Mouse (Mus musculus) kidney, embryonic 14.5 days (tissue): ENCODE results near the gene Gm45208. TPM values are rescaled to one million over a fixed set of nuclear protein-coding genes. Genes with fewer than 3 reads are reported as not detected.
"Not testable (repeated sequence)": the region's sequence is repeated elsewhere in the genome, so short reads cannot be mapped to it uniquely, and the experiment has no call there.

Experiments used
- ATAC-seq: fragments of 200-750 bp; cut with Nextera tagmentation; 2 replicates; pipeline ENCODE4 v1.8.0; 2017; ENCODE audit warnings: moderate number of reproducible peaks, mild to moderate bottlenecking, moderate TSS enrichment, moderate library complexity; ENCODE audit not compliant: low FRiP score, low TSS enrichment
- H3K27ac ChIP-seq: fragments of 300-500 bp; sonication (generic); 2 replicates; pipeline ENCODE4 v1.5.1; 2014; ENCODE audit warnings: low read depth, mild to moderate bottlenecking, low read length, moderate library complexity, mixed read lengths
- H3K27me3 ChIP-seq: fragments of 300-500 bp; sonication (generic); 2 replicates; pipeline ENCODE4 v1.6.1; 2014; ENCODE audit warnings: mild to moderate bottlenecking, low read length; ENCODE audit not compliant: control insufficient read depth, insufficient read depth
- H3K36me3 ChIP-seq: fragments of 300-500 bp; sonication (generic); 2 replicates; pipeline ENCODE4 v1.6.1; 2014; ENCODE audit warnings: low read length, mixed read lengths; ENCODE audit not compliant: control insufficient read depth, insufficient read depth
- H3K4me1 ChIP-seq: fragments of 300-500 bp; sonication (generic); 2 replicates; pipeline ENCODE4 v1.6.1; 2014; ENCODE audit warnings: low read length, mixed read lengths; ENCODE audit not compliant: control insufficient read depth, insufficient read depth
- H3K4me2 ChIP-seq: fragments of 300-500 bp; sonication (generic); replicated peaks from 2 replicates; pipeline ENCODE4 v1.6.1; 2014; ENCODE audit warnings: low read depth, mild to moderate bottlenecking, low read length
- H3K4me3 ChIP-seq: fragments of 300-500 bp; sonication (generic); 2 replicates; pipeline ENCODE4 v1.5.1; 2014; ENCODE audit warnings: mild to moderate bottlenecking, low read length
- H3K9ac ChIP-seq: fragments of 300-500 bp; sonication (generic); 2 replicates; pipeline ENCODE4 v1.6.1; 2014; ENCODE audit warnings: low read depth, mild to moderate bottlenecking, low read length, moderate library complexity
- H3K9me3 ChIP-seq: fragments of 300-500 bp; sonication (generic); 2 replicates; pipeline ENCODE4 v1.6.1; 2016; ENCODE audit warnings: low read length; ENCODE audit not compliant: control insufficient read depth
- WGBS: fragments of 180-500 bp; shearing (Covaris S2); extraction: QIAGEN DNeasy Blood & Tissue Kit; methylation state at CpG from one replicate; pipeline ENCODE4 v1.1.7; 2014; 5-methylcytosine and 5-hydroxymethylcytosine counted together
- polyA plus RNA-seq: library from polyadenylated mRNA; unstranded; fragments of >200 nt; fragmentation: Nextera tagmentation; extraction: Ambion mirVana; gene quantifications from 2 replicates; pipeline ENCODE4 v1.2.1, GENCODE M21; 2014

The Gm45208 gene
- polyA plus RNA-seq, 1 experiment from 2014 or later: not detected

DNA sequence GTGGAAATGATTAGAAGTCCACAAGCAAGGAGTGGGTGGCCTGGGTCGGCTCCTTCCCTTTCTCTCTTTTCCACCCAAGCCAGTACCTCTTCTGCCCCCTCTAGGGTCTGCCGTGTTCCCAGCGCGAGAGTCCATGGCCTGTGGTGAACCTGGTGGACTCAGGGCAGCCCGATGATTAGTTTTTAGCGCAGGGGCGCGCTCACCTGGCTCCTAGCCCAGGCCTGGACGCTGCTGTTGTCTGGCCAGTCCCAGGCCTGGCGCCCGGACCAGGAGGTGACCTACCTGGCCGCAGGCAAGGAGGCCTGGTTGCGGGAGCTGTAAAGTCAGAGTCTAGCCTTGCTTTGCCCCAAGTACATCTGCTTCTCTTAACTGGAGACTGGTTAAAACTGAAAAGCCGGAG is 41.2 kb upstream of the Gm45208 start, which contains the start of gene Magix:
Magix (minus strand) TSS at position 388 of the 400 bp plus-strand sequence.
- WGBS: 70% methylated on average over 14 of the region's 14 CpGs
- peak within 1 kb of the TSS; percentile 28; the same call in 1 of the 2 replicates for H3K4me3 ChIP-seq
- H3K4me1 ChIP-seq: no peaks in the 10 kb centered on the region
- no peaks in the 10 kb centered on the region for H3K27me3 ChIP-seq
- ATAC-seq: no peak
- peak within 1 kb of the TSS; percentile 40 for H3K4me2 ChIP-seq
- no peaks in the 10 kb centered on the region for H3K36me3 ChIP-seq
- no peak within 1 kb of the TSS for H3K27ac ChIP-seq
- no peaks in the 10 kb centered on the region for H3K9me3 ChIP-seq
- no peak within 1 kb of the TSS for H3K9ac ChIP-seq

DNA sequence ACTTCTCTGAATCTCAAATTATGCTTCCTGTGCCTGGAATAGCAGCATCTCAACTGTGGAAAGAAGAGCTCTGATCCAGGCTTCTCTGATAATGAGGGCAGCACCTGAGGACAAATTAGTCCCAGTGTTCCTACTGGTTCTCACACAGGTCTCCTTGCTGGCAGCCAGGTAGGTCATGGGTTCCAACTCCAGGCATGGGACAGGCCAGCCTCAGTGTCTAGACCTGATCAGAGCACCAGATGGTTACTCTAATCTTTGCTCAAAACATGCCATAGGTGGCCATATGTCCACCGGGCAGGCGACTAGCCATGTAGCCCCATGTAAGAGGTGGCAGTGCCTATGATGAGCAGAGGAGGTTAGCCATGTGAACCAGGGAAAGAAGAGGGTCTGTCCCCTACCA is 33.7 kb upstream of the Gm45208 start:
- ATAC-seq: no peak
- H3K36me3 ChIP-seq: no peaks in the 10 kb centered on the region
- H3K9me3 ChIP-seq: no peaks in the 10 kb centered on the region
- H3K27ac ChIP-seq: no peak overlapping the region
- no peaks in the 10 kb centered on the region for H3K4me1 ChIP-seq
- H3K27me3 ChIP-seq: no peaks in the 10 kb centered on the region
- H3K4me3 ChIP-seq: no peak overlapping the region
- 95% methylated on average over 2 of the region's 2 CpGs for WGBS
- H3K4me2 ChIP-seq: no peak overlapping the region
- no peak overlapping the region for H3K9ac ChIP-seq

DNA sequence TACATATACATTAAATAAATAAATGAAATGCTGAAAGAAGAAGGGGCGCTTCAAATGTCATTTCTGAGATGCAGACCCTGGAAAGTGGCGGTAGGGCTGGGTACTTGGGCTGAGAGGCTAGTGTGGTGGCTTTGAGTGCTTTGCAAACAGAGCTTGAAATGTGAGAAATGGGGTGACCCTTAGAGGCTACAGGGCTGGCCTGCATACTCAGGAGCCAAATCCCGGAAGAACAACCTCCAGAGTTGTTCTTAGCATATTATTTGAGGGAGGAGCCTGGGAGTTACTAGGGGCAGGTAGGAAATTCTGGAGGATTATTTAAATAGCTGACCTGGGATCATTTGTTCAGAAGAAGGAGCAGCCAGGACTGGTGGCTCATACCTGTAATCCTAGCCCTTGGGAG is 31.6 kb upstream of the Gm45208 start:
- Histone ChIP-seq H3K27ac (no peak overlapping the region), H3K9me3 (no peaks in the 10 kb centered on the region), H3K27me3 (no peaks in the 10 kb centered on the region), H3K4me3 (no peak overlapping the region), H3K36me3 (no peaks in the 10 kb centered on the region), H3K4me2 (no peak overlapping the region), H3K9ac (no peak overlapping the region), H3K4me1 (no peaks in the 10 kb centered on the region)
- no peak for ATAC-seq
- 55% methylated on average over 3 of the region's 3 CpGs for WGBS

DNA sequence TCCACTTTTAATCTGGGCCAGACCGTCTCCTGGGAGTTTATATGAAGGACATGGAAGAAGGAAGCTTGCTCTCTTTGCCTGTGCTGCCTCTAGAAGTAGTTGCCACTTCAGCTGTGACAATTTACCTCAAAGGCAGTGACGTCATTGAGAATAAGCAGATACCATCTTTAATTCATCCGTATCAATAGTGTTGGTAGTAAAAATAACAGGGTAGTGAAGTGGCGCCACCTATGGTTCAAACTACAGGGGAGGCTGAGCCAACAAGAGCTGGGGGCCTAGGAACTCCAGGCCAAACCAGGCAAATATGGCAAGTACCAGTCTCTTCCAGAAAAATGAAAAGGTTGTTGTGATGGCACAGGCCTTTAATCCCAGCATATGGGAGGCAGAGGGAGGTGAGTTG is 29.2 kb upstream of the Gm45208 start:
- no peaks in the 10 kb centered on the region for H3K4me1 ChIP-seq
- no peaks in the 10 kb centered on the region for H3K36me3 ChIP-seq
- H3K27me3 ChIP-seq: no peaks in the 10 kb centered on the region
- no peak overlapping the region for H3K27ac ChIP-seq
- H3K4me2 ChIP-seq: no peak overlapping the region
- no peaks in the 10 kb centered on the region for H3K9me3 ChIP-seq
- ATAC-seq: no peak
- no peak overlapping the region for H3K9ac ChIP-seq
- WGBS: 43% methylated on average over 4 of the region's 4 CpGs
- no peak overlapping the region for H3K4me3 ChIP-seq

DNA sequence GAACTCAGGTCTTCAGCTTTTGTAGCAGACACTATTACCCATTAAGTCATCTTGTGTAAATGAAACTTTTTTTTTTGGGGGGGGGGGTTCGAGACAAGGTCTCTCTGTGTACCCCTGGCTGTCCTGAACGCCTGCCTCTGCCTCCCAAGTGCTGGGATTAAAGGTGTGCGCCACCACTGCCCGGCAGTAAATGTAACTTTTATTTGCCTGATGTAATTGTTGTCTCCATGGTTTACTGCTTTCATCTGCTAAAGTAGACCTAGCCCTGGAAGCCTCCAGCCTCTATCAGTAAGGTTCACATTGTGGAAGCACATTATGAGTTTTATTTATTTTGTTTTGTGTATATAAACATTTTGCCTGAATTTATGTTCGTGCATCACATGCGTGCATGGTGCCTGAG is 25.5 kb upstream of the Gm45208 start:
- 35% methylated on average over 6 of the region's 6 CpGs for WGBS
- no peak overlapping the region for H3K9ac ChIP-seq
- no peaks in the 10 kb centered on the region for H3K9me3 ChIP-seq
- no peaks in the 10 kb centered on the region for H3K27me3 ChIP-seq
- H3K36me3 ChIP-seq: peaks cover 8% of the 10 kb centered on the region; the same call in 1 of the 2 replicates
- no peak overlapping the region for H3K27ac ChIP-seq
- peak overlapping the region; percentile 61; the same call in 1 of the 2 replicates for H3K4me3 ChIP-seq
- ATAC-seq: no peak; the same call in 1 of the 2 replicates
- H3K4me2 ChIP-seq: peak overlapping the region; percentile 30; the same call in 1 of the 2 replicates
- no peaks in the 10 kb centered on the region for H3K4me1 ChIP-seq

DNA sequence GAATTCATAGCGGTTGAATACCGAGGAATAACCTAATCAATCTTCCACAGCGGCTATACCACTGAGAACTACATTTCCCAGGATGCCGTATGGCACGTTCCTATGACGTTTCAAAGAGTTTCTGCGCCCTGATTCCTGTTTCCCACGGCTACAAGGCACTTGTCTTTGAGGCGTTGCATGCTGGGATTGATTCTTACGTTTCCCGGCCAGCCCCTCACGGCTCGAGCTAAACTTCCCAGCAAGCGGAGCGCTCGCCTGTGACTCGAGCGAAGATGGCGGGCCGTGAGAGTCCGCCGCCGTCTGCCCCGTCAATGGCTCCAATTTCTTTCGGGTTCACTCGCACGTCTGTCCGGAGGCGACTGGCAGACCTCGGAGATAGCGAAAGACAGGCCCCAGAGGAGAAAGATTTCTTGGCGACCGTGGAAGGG is 25.1 kb upstream of the Gm45208 start, which contains the start of gene Gpkow:
Gpkow (plus strand) TSS at position 178 of the 428 bp plus-strand sequence.
- Histone ChIP-seq H3K27ac (no peak within 1 kb of the TSS), H3K9me3 (no peaks in the 10 kb centered on the region), H3K4me1 (no peaks in the 10 kb centered on the region), H3K27me3 (no peaks in the 10 kb centered on the region), H3K4me3 (peak within 1 kb of the TSS; percentile 61), H3K36me3 (peaks cover 8% of the 10 kb centered on the region; the same call in 1 of the 2 replicates), H3K9ac (peak within 1 kb of the TSS; percentile 58), H3K4me2 (peak within 1 kb of the TSS; percentile 50)
- WGBS: 16% methylated on average over 33 of the region's 33 CpGs
- ATAC-seq: peak; percentile 94

DNA sequence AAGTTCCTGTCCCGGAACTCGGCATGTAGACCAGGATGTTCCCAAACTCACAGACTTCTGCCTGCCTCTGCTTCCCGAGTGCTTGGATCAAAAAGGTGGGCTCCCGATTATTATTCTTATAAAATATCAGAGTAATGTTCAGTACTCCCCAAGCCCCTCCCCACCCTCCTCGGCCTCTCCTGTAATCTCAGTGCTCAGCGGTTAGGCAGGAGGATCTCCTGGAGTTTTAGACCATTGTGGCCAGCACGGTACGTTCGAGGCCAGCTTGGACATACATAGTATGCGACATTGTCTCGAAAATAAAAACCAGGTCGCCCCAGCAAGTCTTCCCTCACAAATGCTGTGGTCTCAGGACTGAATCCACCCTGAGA is 8.3 kb upstream of the Gm45208 start:
- not testable (repeated sequence) for H3K9me3 ChIP-seq, H3K27me3 ChIP-seq, H3K4me1 ChIP-seq, ATAC-seq, H3K36me3 ChIP-seq, H3K27ac ChIP-seq
- peak overlapping the region; percentile 33; the same call in 1 of the 2 replicates for H3K4me3 ChIP-seq
- H3K9ac ChIP-seq: peak overlapping the region; percentile 48; the same call in 1 of the 2 replicates
- peak overlapping the region; percentile 36 for H3K4me2 ChIP-seq
- 40% methylated on average over 5 of the region's 12 CpGs for WGBS

DNA sequence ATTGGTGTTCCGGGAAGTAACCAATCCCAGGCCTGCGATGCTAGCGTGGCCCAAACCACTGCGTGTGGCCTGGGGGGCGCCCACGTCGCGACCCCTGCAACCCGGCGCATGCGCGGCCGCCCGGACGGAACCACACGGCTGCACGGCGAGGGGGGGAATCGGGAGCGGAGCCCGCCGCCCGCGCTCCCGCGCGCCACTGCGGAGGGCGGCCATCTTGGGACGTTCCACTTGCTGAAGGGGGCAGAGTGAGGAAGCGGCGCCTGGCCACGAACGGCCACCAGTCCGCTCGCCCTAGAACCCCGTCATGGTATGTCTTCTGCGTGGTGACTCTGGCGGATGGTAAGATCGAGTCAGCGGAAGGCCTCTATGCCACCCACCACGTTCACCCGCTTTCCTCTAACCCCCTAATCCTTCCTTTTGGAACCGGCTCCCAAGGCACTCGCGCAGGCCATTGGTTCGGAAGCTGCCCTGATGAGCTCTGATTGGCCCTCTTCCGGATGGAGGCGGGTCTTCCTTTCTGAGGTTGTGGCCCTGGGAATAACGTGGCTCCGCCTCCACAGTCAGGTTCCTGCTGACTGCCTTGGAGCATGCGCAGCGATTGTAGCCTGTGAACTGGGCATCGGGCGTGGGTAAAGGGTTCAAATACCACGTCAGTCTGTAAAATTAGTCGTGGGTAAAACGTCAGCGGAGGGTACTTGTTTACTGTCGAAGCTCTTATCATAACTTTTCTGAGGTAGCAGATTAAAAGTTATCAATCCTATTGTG is 7.7 kb upstream of the Gm45208 start, which contains the start of gene Wdr45:
Wdr45 (plus strand) TSS at position 199 of the 765 bp plus-strand sequence.
- H3K27me3 ChIP-seq, H3K27ac ChIP-seq, H3K36me3 ChIP-seq, H3K4me1 ChIP-seq, H3K9me3 ChIP-seq: not testable (repeated sequence)
- 21% methylated on average over 27 of the region's 60 CpGs for WGBS
- ATAC-seq: peak; percentile 97
- Histone ChIP-seq H3K4me3 (peak within 1 kb of the TSS; percentile 33; the same call in 1 of the 2 replicates), H3K4me2 (peak within 1 kb of the TSS; percentile 36), H3K9ac (peak within 1 kb of the TSS; percentile 48; the same call in 1 of the 2 replicates)

DNA sequence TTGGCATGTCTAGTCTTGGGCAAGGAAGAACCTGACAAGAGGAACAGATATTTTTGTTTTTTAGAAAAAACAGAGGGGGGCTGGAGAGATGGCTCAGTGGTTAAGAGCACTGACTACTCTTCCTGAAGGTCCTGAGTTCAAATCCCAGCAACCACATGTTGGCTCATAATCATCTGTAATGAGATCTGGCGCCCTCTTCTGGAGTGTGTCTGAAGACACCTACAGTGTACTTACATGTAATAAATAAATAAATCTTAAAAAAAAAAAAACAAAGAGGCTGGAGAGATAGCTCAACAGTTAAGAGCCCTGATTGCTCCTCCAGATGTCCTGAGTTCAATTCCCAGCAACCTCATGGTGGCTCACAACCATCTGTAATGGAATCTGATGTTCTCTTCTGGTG is 6.0 kb upstream of the Gm45208 start:
- not testable (repeated sequence) for H3K27me3 ChIP-seq, H3K4me2 ChIP-seq, ATAC-seq, H3K4me3 ChIP-seq, H3K9ac ChIP-seq, H3K4me1 ChIP-seq, H3K27ac ChIP-seq, H3K36me3 ChIP-seq, H3K9me3 ChIP-seq
- 42% methylated on average over 1 of the region's 1 CpGs for WGBS
